Mouse (Mus musculus) adrenal gland, postnatal 14 days (tissue): ENCODE data around the gene Amotl1. TPM values are rescaled to one million over a fixed set of nuclear protein-coding genes. Genes with fewer than 3 reads are reported as not detected.

ENCODE experiments used
- DNase-seq: peaks from one replicate; pipeline ENCODE4 v3.0.0; 2021; ENCODE audit warnings: mixed read lengths
- total RNA-seq: library from RNA; stranded (reverse); gene quantifications from 2 replicates; pipeline ENCODE4 v1.2.3, GENCODE M21; 2021

The Amotl1 gene
- total RNA-seq, 1 experiment from 2014 or later: 33.3 TPM

- peak; percentile 57 for DNase-seq
These were observed 3.4 kb downstream of the Amotl1 start for GRCm38 (mm10) chr9:14641310-14642067.

DNA sequence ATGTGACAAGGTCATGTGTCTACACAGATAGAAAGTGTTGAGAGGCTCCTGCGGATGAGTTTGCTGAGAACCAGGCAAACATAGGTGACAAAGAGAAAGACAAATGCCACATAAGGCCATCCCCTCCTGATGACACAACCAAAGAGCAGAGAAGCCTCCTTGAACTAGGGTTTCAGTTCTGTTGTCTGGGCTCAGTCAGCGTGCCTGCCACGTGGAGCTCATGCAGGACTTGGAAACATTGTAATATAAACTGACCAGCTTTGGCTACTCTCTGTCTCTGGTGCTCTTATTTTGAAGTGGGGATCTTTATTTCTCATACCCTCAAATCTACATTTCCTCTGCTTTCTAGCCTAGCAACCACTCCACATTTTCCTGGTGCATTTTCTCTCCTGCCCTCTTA, 8.6 kb downstream of the Amotl1 start:
- DNase-seq: no peak

DNA sequence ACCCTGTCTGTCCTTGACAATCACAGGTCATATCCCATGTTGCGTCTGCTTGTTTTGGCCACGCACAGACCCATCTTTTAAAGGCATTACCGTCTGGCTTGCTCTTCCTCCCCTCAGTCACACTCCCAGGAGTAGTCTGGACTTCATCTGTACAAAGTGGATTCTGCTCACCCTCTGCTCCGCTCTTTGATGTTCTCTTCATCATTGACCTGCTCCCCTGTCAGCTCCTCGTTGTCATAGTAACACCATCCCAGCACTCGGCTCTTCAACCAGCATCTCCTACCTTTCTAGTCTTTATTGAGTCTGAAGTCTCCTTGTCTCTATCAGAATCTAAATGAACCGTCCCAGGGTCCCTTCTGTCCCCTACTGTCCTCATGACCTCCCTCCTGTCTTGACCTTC, 9.3 kb downstream of the Amotl1 start:
- DNase-seq: no peak

DNA sequence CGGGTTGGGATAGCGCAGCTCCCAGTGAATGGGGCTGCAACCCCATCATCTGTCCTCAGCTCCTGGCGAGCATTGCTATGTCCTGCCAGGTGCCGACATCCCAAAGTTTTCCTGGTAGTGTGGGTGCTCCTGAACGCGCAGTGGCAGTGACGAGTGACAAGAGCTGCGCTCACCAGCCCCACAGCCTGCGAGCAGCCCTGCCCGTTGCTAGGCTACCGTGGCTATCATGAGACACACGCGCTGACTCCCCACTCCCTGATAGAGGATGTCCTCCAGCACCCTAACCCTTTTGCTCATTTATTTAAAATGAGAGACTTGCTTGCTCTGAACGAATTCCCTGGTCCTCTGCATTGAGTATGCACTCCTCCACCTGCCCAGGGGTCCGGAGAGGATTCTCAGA, 10.7 kb downstream of the Amotl1 start:
- DNase-seq: no peak

DNA sequence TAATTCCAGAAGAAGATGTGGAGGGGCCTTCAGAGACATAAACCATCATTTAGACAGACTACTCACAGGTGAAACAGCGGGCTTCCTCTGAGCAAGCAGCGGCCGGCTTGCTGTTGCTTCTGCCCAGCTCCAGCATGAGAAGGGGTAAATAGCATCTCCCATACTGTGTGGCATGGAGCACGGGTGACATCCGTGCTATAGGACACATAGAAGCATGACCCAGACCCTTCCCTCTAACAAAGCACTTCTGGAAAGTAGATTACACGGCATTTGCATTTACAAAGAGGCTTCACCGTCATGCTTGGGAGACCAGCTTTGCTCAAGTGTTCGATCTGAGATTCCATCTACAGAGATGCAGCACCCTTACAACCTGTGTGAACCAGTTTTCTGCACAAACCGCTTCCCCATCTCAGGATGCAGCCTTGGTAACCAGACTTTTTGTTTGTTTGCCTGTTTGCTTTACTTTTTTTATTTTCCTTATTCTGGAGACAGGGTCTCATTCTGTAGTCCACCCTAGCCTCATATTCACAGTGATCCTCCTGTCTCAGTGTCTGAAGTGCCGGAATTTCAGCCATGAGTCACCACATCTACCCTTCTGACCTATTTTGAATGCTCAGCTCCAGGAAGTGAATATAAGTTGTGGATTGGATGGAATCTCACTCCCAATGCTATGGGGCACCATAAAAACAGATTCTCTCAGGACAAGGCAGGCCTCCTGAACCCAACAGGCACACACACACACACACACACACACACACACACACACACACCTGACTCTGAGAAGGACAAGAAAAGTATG, 12.3 kb downstream of the Amotl1 start:
- no peak for DNase-seq

DNA sequence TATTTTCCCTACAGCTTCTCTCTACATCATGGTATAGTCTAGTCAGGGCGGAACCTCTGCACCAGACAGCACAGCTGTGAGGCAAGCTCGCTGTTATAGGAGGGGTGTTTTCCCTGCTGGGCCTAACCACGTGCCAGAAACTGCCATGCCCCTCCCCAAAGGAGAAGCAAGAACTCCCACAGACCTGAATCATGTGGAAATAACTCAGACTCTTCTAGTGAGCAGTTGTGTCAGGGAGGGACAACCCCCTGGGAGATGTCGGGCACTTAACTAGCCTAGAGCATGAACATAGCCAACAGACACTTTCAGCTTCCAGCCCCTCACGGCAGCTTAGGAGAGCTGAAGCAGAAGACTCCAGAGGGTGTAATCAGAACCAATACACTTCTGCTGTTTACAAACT, 13.1 kb downstream of the Amotl1 start:
- DNase-seq: no peak

DNA sequence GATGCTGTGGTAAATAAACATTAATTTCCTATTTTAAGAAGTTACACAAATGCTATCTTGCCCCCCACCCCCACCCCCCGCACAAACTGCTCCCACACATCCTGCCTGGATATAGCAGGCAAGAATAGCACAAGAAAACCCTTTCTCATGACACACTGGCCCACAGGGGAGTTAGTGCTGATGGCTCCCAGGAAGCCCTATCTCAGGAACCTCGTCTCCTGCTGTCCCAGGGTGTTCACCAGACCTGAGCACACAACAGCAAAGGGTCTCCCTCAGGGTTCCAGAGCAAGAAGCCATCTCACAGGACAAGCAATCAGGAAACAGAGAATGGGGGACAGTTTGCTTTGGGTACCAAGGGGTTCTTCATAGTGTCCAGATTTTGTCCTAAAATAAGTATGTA, 17.3 kb downstream of the Amotl1 start:
- DNase-seq: no peak

- DNase-seq: no peak
These were observed 18.9 kb downstream of the Amotl1 start for GRCm38 (mm10) chr9:14625961-14626360.

- no peak for DNase-seq
These were observed 19.8 kb downstream of the Amotl1 start for GRCm38 (mm10) chr9:14625024-14625423.

- DNase-seq: no peak
These were observed 20.9 kb downstream of the Amotl1 start for GRCm38 (mm10) chr9:14623928-14624327.

DNA sequence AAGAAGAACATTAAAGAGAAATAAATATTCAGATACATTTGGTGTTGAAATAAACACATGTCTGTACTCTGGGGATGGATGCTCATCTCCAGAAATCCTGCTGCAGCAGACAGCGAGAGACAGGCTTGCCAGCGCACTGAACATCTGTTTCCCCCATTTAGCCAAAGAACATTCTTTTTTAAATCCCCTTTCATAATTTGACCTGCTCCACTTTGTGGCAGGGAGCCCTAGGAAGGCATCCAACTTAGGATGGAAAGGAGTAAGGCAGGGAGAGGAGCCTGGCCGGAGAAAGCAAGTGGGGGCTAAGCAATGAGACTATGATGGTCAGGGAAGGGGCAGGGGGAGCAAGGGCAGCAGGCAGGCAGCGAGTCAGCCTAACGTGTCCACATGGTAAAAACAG, 21.6 kb downstream of the Amotl1 start:
- no peak for DNase-seq

- no peak for DNase-seq
These were observed 22.0 kb downstream of the Amotl1 start for GRCm38 (mm10) chr9:14622848-14623247.

DNA sequence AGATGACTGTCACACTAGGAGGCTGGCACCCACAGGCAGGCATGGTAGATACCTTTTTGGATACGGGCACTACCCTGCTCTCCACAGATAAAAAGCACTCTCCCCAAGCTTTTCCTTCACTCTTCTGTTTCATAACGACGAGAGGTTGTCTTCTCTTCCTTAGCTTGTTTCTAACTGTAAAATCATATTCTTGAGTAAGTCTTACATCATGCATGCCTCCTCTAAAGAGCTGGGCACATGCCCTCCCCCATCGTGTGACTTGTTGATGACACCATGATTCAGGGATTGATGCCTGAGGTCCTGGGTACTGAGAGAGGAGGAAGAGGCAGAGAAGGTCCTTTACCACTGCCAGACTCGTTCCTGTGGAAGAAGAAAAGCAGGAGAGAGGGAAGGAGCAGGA, 24.7 kb downstream of the Amotl1 start:
- DNase-seq: no peak

GRCm38 (mm10) chr9:14614931-14615880, 29.6 kb downstream of the Amotl1 start:
- DNase-seq: peak; percentile 84

- peak; percentile 62 for DNase-seq
These were observed 30.5 kb downstream of the Amotl1 start for GRCm38 (mm10) chr9:14614205-14614930.

- peak; percentile 25 for DNase-seq
These were observed 31.3 kb downstream of the Amotl1 start for GRCm38 (mm10) chr9:14613308-14614204.

GRCm38 (mm10) chr9:14612588-14612987, 32.3 kb downstream of the Amotl1 start:
- DNase-seq: no peak

DNA sequence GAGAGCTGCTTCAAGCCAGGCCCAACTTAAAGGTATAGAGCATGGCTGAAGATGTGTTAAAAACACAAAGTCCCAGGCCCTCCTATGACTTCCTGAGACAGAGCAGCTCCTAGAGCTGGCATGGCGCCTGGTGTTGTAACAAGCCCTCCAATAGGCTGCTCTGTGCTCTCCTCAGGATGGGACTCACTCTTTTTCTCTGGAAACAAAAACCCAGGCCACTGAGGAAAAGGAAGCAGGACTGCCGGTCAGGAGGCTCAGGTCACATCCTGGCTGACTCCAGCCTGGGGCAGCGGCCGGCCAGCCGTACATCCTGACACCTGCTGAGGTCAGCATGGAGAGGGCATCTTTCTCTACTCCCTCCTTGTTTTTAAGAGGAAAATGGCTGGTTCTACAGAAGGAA, 36.3 kb downstream of the Amotl1 start:
- DNase-seq: peak; percentile 57

- no peak for DNase-seq
These were observed 37.4 kb downstream of the Amotl1 start for GRCm38 (mm10) chr9:14607464-14607863.

- no peak for DNase-seq
These were observed 38.9 kb downstream of the Amotl1 start for GRCm38 (mm10) chr9:14605992-14606391.

- no peak for DNase-seq
These were observed 40.5 kb downstream of the Amotl1 start for GRCm38 (mm10) chr9:14604363-14604762.
